Mouse (Mus musculus) thymus, postnatal 14 days (tissue): Measurements from ENCODE around the gene Hist1h4d.
A peak's percentile ranks its signal among the peaks of the same experiment; 100 is the strongest.
"Not testable (repeated sequence)": the region's sequence is repeated elsewhere in the genome, so short reads cannot be mapped to it uniquely, and the experiment has no call there.

Experiments used
- DNase-seq: peaks from one replicate; pipeline ENCODE4 v3.0.0; 2021

Gene Hist1h4d

GRCm38 (mm10) chr13:23573898-23574524 lies 7.4 kb upstream of the Hist1h4d start, which contains the start of the genes Hist1h2bf and Hist1h2ad:
Hist1h2bf (minus strand) TSS chr13:23574196.
Hist1h2ad (plus strand) TSS chr13:23574381.
- DNase-seq, result peak; percentile 92

DNA sequence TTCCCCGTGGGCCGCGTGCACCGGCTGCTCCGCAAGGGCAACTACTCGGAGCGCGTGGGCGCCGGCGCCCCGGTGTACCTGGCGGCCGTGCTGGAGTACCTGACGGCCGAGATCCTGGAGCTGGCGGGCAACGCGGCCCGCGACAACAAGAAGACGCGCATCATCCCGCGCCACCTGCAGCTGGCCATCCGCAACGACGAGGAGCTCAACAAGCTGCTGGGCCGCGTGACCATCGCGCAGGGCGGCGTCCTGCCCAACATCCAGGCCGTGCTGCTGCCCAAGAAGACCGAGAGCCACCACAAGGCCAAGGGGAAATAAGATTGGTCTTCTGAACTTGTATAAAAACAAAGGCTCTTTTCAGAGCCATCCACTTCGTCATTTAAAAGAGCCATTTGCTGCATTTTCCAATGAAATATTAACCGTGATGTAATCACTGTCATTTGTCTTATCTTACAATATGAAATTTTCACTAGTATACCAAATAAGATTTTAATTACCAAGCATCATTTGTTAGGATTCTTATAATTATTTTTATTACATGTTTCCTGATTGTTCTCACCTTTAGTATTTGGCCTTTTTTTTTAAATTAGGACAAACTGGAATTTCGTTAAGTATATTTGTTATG lies 6.7 kb upstream of the Hist1h4d start:
- not testable (repeated sequence) for DNase-seq

DNA sequence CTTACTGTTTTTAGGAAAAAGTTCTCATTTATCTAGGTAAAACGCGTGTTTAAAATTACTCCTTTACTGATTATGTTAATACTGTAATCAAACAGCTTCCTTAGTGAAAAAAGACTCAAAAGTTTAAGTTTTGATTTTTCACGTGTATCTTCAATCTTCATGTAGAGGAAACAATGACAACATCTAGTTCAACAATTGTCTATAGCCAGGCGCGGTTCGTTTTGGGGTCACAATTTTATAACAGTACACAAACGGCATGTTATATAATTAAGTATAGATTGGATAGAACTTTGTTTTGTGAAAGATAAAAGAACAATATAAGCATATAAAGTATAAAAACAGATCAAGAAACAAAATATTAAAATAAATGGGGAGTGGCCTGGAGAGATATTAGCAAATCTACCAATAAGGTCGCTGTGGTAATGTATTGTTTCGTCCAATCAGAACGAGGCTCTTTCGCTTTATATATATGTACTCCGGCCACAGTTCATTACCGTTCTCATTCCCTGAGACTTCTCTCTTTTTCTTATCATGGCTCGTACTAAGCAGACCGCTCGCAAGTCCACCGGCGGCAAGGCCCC lies 6.0 kb upstream of the Hist1h4d start, which contains the start of gene Hist1h3d:
Gene Hist1h3d, plus strand, starts transcription at position 493 of the 581 bp plus-strand sequence.
- peak; percentile 57 for DNase-seq

DNA sequence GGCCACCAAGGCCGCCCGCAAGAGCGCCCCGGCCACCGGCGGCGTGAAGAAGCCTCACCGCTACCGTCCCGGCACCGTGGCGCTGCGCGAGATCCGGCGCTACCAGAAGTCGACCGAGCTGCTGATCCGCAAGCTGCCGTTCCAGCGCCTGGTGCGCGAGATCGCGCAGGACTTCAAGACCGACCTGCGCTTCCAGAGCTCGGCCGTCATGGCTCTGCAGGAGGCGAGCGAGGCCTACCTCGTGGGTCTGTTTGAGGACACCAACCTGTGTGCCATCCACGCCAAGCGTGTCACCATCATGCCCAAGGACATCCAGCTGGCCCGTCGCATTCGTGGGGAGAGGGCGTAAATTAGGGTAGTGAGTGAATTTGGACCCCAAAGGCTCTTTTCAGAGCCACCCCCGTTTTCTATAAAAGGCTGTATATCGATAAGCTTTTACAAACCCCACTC lies 5.5 kb upstream of the Hist1h4d start:
- DNase-seq, result peak; percentile 24

DNA sequence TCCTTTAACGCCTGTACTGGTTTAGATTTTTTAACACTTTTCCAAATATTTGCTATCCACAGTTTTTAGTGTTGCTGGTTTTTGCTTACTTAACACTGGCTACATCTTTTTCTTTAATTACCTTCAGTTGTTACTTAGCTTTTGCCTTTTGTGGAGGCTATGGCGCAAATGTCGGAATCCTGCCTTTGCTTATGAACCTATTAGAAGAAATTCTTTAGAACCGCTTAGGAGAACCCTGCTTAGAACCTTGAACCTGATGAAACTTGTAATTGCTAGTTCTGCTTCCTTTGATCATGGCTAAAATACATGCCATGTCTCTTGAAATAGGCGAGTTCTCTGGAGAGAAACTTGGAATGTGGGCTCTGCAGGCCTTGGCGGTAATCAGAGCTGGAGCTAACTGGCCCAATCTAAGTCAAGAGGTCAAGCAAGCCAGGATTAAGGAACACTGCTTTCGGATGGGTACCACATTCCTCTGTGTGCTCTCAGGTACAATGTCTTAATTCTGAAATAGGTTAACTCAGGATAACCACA lies 5.0 kb upstream of the Hist1h4d start:
- no peak for DNase-seq

GRCm38 (mm10) chr13:23576906-23577639 lies 4.3 kb upstream of the Hist1h4d start:
- no peak for DNase-seq

- no peak for DNase-seq
Observed at GRCm38 (mm10) chr13:23577835-23578234, 3.6 kb upstream of the Hist1h4d start.

- DNase-seq, result peak; percentile 22
Observed at GRCm38 (mm10) chr13:23582219-23583056, 1.0 kb downstream of the Hist1h4d start.

DNA sequence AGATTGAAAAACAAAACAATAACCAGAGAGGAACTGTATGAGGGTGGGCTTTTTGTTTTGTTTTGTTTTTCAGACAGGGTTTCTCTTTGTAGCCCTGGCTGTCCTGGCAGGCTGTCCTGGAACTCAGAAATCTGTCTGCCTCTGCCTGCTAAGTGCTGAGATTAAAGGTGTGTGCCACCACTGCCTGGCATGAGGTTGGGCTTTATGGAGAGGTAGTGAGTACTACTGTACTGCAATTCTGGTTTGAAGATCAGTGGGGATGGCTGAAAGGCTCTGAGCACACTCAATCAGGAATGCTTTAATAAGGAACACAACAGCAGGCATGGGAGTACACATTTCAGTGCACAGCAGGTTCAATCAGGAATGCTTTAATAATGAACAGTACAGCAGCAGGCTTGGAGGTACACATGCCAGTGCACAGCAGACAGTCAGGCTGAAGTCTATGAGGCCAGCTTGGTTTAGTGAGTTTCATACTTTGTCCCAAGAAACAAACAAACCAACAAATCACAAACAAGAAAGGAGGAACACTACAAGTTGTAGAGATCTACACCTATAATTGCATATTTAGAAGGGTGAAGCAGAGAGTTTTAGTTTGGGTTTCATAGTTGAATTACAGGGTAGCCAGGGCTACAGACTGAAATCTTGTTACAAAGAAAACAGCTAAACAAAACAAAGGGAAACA lies 2.1 kb downstream of the Hist1h4d start:
- no peak for DNase-seq

DNA sequence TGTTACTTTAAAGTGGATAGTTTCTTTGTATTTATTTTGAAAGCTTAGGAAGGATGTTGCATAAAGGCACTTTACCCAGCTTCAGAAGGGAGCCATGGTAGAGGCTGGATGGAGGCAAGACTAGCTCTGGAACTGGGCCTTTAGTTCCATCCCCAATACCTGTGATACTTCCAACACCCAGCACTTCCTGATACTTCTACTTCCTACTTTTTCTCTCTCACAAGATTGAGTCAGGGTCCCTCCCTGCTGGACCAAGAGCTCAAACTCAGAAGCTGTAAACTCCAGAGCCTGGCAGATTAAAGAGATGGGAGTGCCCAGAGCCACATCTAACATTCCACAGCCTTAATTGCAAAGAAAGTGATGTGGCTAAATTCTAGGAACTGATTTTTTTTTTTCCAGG lies 2.9 kb downstream of the Hist1h4d start:
- DNase-seq, result peak; percentile 23

GRCm38 (mm10) chr13:23585029-23585441 lies 3.6 kb downstream of the Hist1h4d start:
- peak; percentile 75 for DNase-seq

- DNase-seq, result peak; percentile 83
Observed at GRCm38 (mm10) chr13:23585442-23586098, 4.2 kb downstream of the Hist1h4d start.

- DNase-seq, result peak; percentile 20
Observed at GRCm38 (mm10) chr13:23586099-23586939, 4.9 kb downstream of the Hist1h4d start.

GRCm38 (mm10) chr13:23586940-23587225 lies 5.5 kb downstream of the Hist1h4d start:
- no peak for DNase-seq

GRCm38 (mm10) chr13:23591206-23591605 lies 9.8 kb downstream of the Hist1h4d start:
- no peak for DNase-seq

- not testable (repeated sequence) for DNase-seq
Observed at GRCm38 (mm10) chr13:23591886-23592285, 10.5 kb downstream of the Hist1h4d start.

DNA sequence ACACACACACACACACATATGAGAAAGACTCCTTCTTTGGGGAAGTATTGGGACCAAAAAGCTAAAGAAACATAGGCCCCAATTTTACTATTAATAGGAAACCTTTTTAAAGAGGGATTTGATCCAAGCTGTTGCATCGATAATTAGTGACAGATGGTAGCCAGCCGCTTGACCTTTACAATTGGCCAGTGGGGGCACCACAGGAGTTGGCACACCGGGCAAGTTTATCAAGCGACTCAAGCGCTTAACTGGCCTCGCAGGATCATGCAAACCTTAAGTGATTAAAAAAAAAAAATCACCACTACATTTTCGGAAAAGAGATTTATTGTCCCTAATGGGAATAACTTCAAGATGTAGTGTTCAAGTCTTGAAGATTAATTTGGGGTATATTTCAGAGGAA lies 11.2 kb downstream of the Hist1h4d start:
- no peak for DNase-seq

DNA sequence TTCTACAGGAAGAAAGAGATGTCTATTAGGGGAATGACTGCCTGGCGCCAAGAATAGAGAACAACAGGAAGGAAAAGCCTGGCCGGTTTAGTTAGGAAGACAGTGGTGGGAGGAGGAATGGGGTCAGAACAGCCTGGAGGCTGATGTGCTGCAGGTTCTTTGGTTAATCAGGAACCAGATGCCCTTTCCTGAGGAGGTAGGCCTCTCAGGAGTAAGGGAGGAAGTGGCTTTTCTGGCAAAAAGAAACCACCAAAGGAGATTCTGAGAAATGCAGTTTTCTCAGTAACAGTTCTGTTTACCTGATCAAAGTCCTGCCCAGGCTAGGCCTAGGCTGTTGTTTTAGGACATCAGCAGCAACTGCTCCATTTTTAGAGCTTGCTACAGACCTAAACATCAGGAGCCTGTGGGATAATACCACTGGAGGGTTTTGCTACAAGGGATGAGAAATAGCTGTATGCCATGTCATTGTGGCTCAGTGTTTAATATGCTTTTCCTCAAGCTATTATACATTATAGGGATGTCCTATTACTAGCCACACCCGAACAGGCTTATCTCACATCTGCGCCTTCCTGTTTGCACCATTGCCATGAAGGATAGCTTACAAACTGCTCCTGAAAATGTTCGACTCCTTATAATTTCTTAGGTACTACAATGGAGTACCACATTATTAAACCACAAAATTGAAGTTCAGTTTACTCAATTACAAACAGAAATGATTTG lies 11.8 kb downstream of the Hist1h4d start:
- DNase-seq, result peak; percentile 20

GRCm38 (mm10) chr13:23595185-23595584 lies 13.8 kb downstream of the Hist1h4d start:
- no peak for DNase-seq
